Mouse (Mus musculus) forebrain, embryonic 14.5 days (tissue): Measurements from ENCODE around the gene Olfr124. TPM values are rescaled to one million over a fixed set of nuclear protein-coding genes. Genes with fewer than 3 reads are reported as not detected.

ENCODE experiments used
- ATAC-seq: fragments of 200-750 bp; cut with Nextera tagmentation; 2 replicates; pipeline ENCODE4 v1.8.0; 2017; ENCODE audit warnings: mild to moderate bottlenecking, moderate library complexity
- DNase-seq: peaks from one replicate; pipeline ENCODE4 v3.0.0-alpha.2; 2015; ENCODE audit warnings: low spot score
- H3K27ac ChIP-seq: fragments of 300-500 bp; sonication (generic); 2 replicates; pipeline ENCODE4 v1.5.1; 2014; ENCODE audit warnings: low read depth, mild to moderate bottlenecking, control low read depth, low read length, moderate library complexity
- H3K27me3 ChIP-seq: fragments of 300-500 bp; sonication (generic); replicated peaks from 2 replicates; pipeline ENCODE4 v1.6.1; 2014; ENCODE audit warnings: low read length, control low read depth, mixed read lengths; ENCODE audit not compliant: control insufficient read depth, insufficient read depth
- H3K36me3 ChIP-seq: fragments of 300-500 bp; sonication (generic); 2 replicates; pipeline ENCODE4 v1.6.1; 2014; ENCODE audit warnings: low read length, control low read depth; ENCODE audit not compliant: control insufficient read depth, insufficient read depth
- H3K4me1 ChIP-seq: fragments of 300-500 bp; sonication (generic); 2 replicates; pipeline ENCODE4 v1.6.1; 2014; ENCODE audit warnings: antibody characterized with exemption, low read length, control low read depth; ENCODE audit not compliant: control insufficient read depth, insufficient read depth
- H3K4me2 ChIP-seq: fragments of 300-500 bp; sonication (generic); 2 replicates; pipeline ENCODE4 v1.6.1; 2014; ENCODE audit warnings: mild to moderate bottlenecking, control low read depth, low read length
- H3K4me3 ChIP-seq: fragments of 300-500 bp; sonication (generic); 2 replicates; pipeline ENCODE4 v1.5.1; 2014; ENCODE audit warnings: low read depth, low read length, control low read depth
- H3K9ac ChIP-seq: fragments of 300-500 bp; sonication (generic); 2 replicates; pipeline ENCODE4 v1.6.1; 2014; ENCODE audit warnings: mild to moderate bottlenecking, low read length, control low read depth, moderate library complexity
- H3K9me3 ChIP-seq: fragments of 300-500 bp; sonication (generic); replicated peaks from 2 replicates; pipeline ENCODE4 v1.6.1; 2016; ENCODE audit warnings: low read length, control low read depth, mixed read lengths; ENCODE audit not compliant: control insufficient read depth
- WGBS: fragments of 180-500 bp; shearing (Covaris S2); extraction: QIAGEN DNeasy Blood & Tissue Kit; methylation state at CpG from one replicate; pipeline ENCODE4 v1.1.7; 2014; 5-methylcytosine and 5-hydroxymethylcytosine counted together
- polyA plus RNA-seq: library from polyadenylated mRNA; unstranded; fragments of >200 nt; fragmentation: Nextera tagmentation; extraction: Ambion mirVana; gene quantifications from 2 replicates; pipeline ENCODE4 v1.2.1, GENCODE M21; 2014

Olfr124 gene
- polyA plus RNA-seq = not detected in 2 replicates

- Histone ChIP-seq H3K4me3 (no peak within 1 kb of the TSS), H3K27me3 (no peaks in the 10 kb centered on the region), H3K9ac (no peak within 1 kb of the TSS), H3K27ac (no peak within 1 kb of the TSS), H3K4me1 (no peaks in the 10 kb centered on the region), H3K9me3 (no peaks in the 10 kb centered on the region), H3K36me3 (no peaks in the 10 kb centered on the region), H3K4me2 (no peak within 1 kb of the TSS)
- DNase-seq (no peak), ATAC-seq (no peak)
- 87% methylated on average over 3 of the region's 3 CpGs for whole genome bisulfite sequencing
Measured at GRCm38 (mm10) chr17:37799588-37799987, at the start of gene Olfr124. Gene Olfr124 (plus strand): TSS chr17:37799888.

- Histone ChIP-seq H3K9ac (no peak within 1 kb of the TSS), H3K4me3 (no peak within 1 kb of the TSS), H3K4me1 (no peaks in the 10 kb centered on the region), H3K4me2 (no peak within 1 kb of the TSS), H3K27ac (no peak within 1 kb of the TSS), H3K27me3 (no peaks in the 10 kb centered on the region), H3K9me3 (no peaks in the 10 kb centered on the region), H3K36me3 (no peaks in the 10 kb centered on the region)
- DNase-seq (no peak), ATAC-seq (no peak)
- 90% methylated on average over 4 of the region's 4 CpGs for WGBS
Measured at GRCm38 (mm10) chr17:37768307-37768706, 31.4 kb upstream of the Olfr124 start, which contains the start of gene Olfr122. Gene Olfr122 (plus strand): TSS chr17:37768607.

- Histone ChIP-seq H3K4me1 (no peaks in the 10 kb centered on the region), H3K27me3 (no peaks in the 10 kb centered on the region), H3K4me2 (no peak within 1 kb of the TSS), H3K4me3 (no peak within 1 kb of the TSS), H3K27ac (no peak within 1 kb of the TSS), H3K9ac (no peak within 1 kb of the TSS), H3K9me3 (no peaks in the 10 kb centered on the region), H3K36me3 (no peaks in the 10 kb centered on the region)
- 93% methylated on average over 2 of the region's 2 CpGs for WGBS
- ATAC-seq = no peak
- no peak for DNase-seq
Measured at GRCm38 (mm10) chr17:37793229-37793628, 6.5 kb upstream of the Olfr124 start, which contains the start of gene Olfr123. Gene Olfr123 (plus strand): TSS chr17:37793529.

GRCm38 (mm10) chr17:37832649-37833048 is 33.0 kb downstream of the Olfr124 start, which contains the start of gene Olfr125:
Gene Olfr125 (plus strand): TSS chr17:37832949.
- no peaks in the 10 kb centered on the region for H3K36me3 ChIP-seq
- no peak within 1 kb of the TSS for H3K27ac ChIP-seq
- H3K9ac ChIP-seq = no peak within 1 kb of the TSS
- H3K4me3 ChIP-seq = no peak within 1 kb of the TSS
- no peaks in the 10 kb centered on the region for H3K9me3 ChIP-seq
- H3K4me1 ChIP-seq = no peaks in the 10 kb centered on the region
- DNase-seq (no peak), ATAC-seq (no peak)
- no peak within 1 kb of the TSS for H3K4me2 ChIP-seq
- H3K27me3 ChIP-seq = no peaks in the 10 kb centered on the region

GRCm38 (mm10) chr17:37847183-37847582 is 47.5 kb downstream of the Olfr124 start, which contains the start of gene Olfr126:
Gene Olfr126 (plus strand): TSS chr17:37847483.
- Histone ChIP-seq H3K36me3 (no peaks in the 10 kb centered on the region), H3K27me3 (no peaks in the 10 kb centered on the region), H3K27ac (no peak within 1 kb of the TSS), H3K9ac (no peak within 1 kb of the TSS), H3K4me3 (no peak within 1 kb of the TSS), H3K4me1 (no peaks in the 10 kb centered on the region), H3K4me2 (no peak within 1 kb of the TSS), H3K9me3 (no peaks in the 10 kb centered on the region)
- no peak for DNase-seq
- no peak for ATAC-seq

Other genes starting within 250 kb of the Olfr124 start
- not detected in 2 replicates for gene Olfr112, start 230.4 kb upstream of the Olfr124 start, polyA plus RNA-seq
- gene Olfr113, start 222.2 kb upstream of the Olfr124 start, polyA plus RNA-seq = not detected in 2 replicates
- not detected in 2 replicates for gene Olfr114, start 207.1 kb upstream of the Olfr124 start, polyA plus RNA-seq
- gene Olfr115, start 172.8 kb upstream of the Olfr124 start, polyA plus RNA-seq = not detected in 2 replicates
- gene Olfr116, start 172.7 kb upstream of the Olfr124 start, polyA plus RNA-seq = not detected in 2 replicates
- gene Olfr117, start 136.1 kb upstream of the Olfr124 start, polyA plus RNA-seq = not detected in 2 replicates
- not detected in 2 replicates for gene Olfr118, start 132.9 kb upstream of the Olfr124 start, polyA plus RNA-seq
- gene Olfr119, start 103.3 kb upstream of the Olfr124 start, polyA plus RNA-seq = not detected in 2 replicates
- not detected in 2 replicates for gene Olfr120, start 78.1 kb upstream of the Olfr124 start, polyA plus RNA-seq
- not detected in 2 replicates for gene Olfr121, start 51.0 kb upstream of the Olfr124 start, polyA plus RNA-seq
- gene Olfr122, start 31.3 kb upstream of the Olfr124 start, polyA plus RNA-seq = not detected in 2 replicates
- not detected in 2 replicates for gene Olfr123, start 6.4 kb upstream of the Olfr124 start, polyA plus RNA-seq
- gene Olfr125, start 33.1 kb downstream of the Olfr124 start, polyA plus RNA-seq = not detected in 2 replicates
- not detected in 2 replicates for gene Olfr126, start 47.6 kb downstream of the Olfr124 start, polyA plus RNA-seq
- not detected in 2 replicates for gene Olfr127, start 100.5 kb downstream of the Olfr124 start, polyA plus RNA-seq
- not detected in 2 replicates for gene Olfr128, start 120.7 kb downstream of the Olfr124 start, polyA plus RNA-seq
- not detected in 2 replicates for gene Olfr761, start 153.2 kb downstream of the Olfr124 start, polyA plus RNA-seq